Mouse (Mus musculus): ENCODE measurements at regions not wholly inside any gene's neighbourhood (a gene's known extent, or its start where the extent isn't known, plus 50 kb on each side); places are given as distances from the start of the nearest gene placed in this dataset.

DNA sequence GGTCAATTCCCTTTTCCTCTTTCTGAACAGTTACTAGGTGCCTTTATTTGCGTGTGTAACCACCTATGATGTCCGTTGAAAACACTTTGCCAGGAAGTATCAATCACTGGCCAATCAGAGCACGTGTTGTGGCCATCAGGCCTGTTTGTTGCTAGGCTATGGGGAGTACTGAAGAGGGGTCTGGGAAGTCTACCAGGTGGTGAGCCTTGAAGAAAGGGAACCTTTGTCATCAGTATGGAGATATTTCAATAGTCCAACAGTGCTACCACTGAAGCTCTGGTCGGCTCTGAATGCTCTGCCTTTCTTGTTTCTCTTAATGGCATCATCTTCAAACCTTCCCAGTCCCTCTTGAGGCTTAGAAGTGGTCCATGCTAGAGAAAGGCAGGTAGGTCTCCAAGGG is 124.6 kb upstream of the Bcor start:
- no peak overlapping the region for H3K4me3 ChIP-seq (ENCODE audit: low read depth, low read length)
- H3K4me2 ChIP-seq (ENCODE audit: low read depth, low read length, poor library complexity, severe bottlenecking): no peak overlapping the region
- 75% methylated on average over 4 of the region's 4 CpGs for WGBS
- H3K27ac ChIP-seq (ENCODE audit: low read depth, low read length): no peak overlapping the region
- H3K36me3 ChIP-seq (ENCODE audit: insufficient read depth, low read length): no peaks in the 10 kb centered on the region
- H3K27me3 ChIP-seq (ENCODE audit: insufficient read depth, low read length): no peaks in the 10 kb centered on the region; the same call in 1 of the 2 replicates
- H3K9ac ChIP-seq (replicated peaks; ENCODE audit: low read length, poor library complexity, severe bottlenecking): no peak overlapping the region
- H3K9me3 ChIP-seq (ENCODE audit: low read length): no peaks in the 10 kb centered on the region
- no peak for DNase-seq (ENCODE audit: low spot score)
- no peaks in the 10 kb centered on the region for H3K4me1 ChIP-seq (ENCODE audit: insufficient read depth, low read length)
- TF ChIP-seq CTCF (IDR thresholded peaks at IDR 0.05): no peak
- ATAC-seq (ENCODE audit: low FRiP score): no peak

GRCm38 (mm10) chrX:12285141-12285540 is 125.0 kb upstream of the Bcor start:
- DNase-seq (ENCODE audit: low spot score) (no peak), ATAC-seq (ENCODE audit: low FRiP score) (no peak)
- WGBS: 49% methylated on average over 5 of the region's 5 CpGs
- Histone ChIP-seq H3K9me3 (ENCODE audit: low read length) (no peaks in the 10 kb centered on the region), H3K27ac (ENCODE audit: low read depth, low read length) (no peak overlapping the region), H3K36me3 (ENCODE audit: insufficient read depth, low read length) (no peaks in the 10 kb centered on the region), H3K4me2 (ENCODE audit: low read depth, low read length, poor library complexity, severe bottlenecking) (no peak overlapping the region), H3K4me3 (ENCODE audit: low read depth, low read length) (no peak overlapping the region), H3K4me1 (ENCODE audit: insufficient read depth, low read length) (no peaks in the 10 kb centered on the region), H3K9ac (replicated peaks; ENCODE audit: low read length, poor library complexity, severe bottlenecking) (no peak overlapping the region), H3K27me3 (ENCODE audit: insufficient read depth, low read length) (no peaks in the 10 kb centered on the region; the same call in 1 of the 2 replicates)
- TF ChIP-seq CTCF (IDR thresholded peaks at IDR 0.05): no peak

DNA sequence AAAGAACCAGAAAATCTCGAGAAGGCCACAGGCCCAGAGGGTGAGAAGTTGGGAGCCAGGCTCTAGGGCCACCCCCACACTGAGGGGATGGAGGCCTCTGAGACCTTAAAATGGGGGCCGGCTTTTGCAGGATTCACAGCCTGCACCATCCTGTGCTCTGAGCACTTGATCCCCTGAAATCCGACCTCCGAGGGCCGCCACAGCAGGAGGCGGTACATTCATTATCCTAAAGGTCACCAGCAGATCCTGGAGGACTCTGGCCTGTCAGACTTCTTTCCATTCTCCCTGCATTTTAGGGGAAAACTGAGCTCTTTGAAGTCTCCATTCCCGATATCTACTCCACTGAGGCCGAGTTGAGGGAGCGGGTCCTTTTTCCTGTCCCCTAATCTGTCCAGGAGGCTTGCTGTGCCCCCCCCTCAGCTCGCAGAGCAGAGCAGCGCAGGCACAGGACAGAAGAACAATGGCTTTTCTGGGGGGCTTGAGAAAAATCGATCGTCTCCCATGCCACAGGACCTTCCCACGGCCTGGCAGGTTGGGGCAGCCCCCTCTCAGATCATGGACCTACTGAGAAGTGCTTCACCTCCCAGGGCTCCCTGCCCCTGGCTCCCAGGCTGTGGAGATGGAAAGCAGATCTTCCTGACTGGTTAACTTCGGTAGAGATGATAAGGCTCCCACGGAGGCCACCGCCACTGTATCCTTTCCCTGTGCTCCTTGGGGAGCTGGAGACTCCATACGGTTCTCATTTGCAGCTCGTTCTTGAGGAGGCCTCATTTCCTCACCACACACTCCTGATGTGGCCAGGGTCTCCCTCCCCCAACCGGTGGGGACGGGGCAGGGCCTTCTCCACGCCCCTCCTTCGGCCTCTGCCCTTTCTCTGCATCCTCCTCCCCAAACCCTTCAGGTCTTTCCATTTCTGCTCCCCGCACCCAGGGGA is 126.1 kb upstream of the Bcor start:
- no peaks in the 10 kb centered on the region; the same call in 1 of the 2 replicates for H3K27me3 ChIP-seq (ENCODE audit: insufficient read depth, low read length)
- no peak overlapping the region for H3K4me2 ChIP-seq (ENCODE audit: low read depth, low read length, poor library complexity, severe bottlenecking)
- no peak overlapping the region for H3K9ac ChIP-seq (replicated peaks; ENCODE audit: low read length, poor library complexity, severe bottlenecking)
- no peaks in the 10 kb centered on the region for H3K36me3 ChIP-seq (ENCODE audit: insufficient read depth, low read length)
- 38% methylated on average over 20 of the region's 24 CpGs for WGBS
- H3K4me3 ChIP-seq (ENCODE audit: low read depth, low read length): no peak overlapping the region
- H3K4me1 ChIP-seq (ENCODE audit: insufficient read depth, low read length): no peaks in the 10 kb centered on the region
- ATAC-seq (ENCODE audit: low FRiP score) (no peak), DNase-seq (ENCODE audit: low spot score) (no peak)
- no peak for TF ChIP-seq CTCF (IDR thresholded peaks at IDR 0.05)
- H3K9me3 ChIP-seq (ENCODE audit: low read length): no peaks in the 10 kb centered on the region
- no peak overlapping the region for H3K27ac ChIP-seq (ENCODE audit: low read depth, low read length)

DNA sequence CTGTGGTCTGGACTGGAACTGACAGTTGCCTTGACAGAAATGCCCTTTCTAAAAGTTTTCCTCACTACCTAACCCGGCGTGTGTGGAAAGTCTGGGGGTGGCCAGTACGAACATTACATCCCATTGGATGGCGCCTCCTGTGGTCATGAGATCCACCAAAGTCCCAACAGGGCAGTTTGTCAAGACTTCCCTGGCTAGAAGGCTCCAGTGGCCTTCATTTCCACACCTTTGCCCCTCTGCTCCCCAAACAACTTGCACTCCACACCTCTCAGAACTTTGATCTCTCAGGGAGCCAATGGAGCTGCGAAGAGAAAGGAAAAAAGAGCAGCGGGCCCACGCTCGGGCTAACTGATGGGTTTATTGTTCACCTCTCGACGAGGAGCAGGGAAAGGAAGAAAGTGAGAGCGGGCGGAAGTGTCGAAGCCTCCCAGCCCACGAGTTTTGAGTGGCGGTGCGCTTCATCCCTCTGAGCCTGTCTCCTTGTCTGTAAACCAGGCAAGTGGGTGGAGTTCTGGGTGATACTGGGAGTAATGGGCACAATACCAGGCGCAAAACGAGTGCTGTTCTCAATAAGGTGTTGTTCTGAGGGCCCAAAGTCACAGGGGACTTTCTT is 126.9 kb upstream of the Bcor start:
- no peak overlapping the region for H3K27ac ChIP-seq (ENCODE audit: low read depth, low read length)

GRCm38 (mm10) chrX:12287656-12288561 is 127.8 kb upstream of the Bcor start:
- no peak overlapping the region for H3K27ac ChIP-seq (ENCODE audit: low read depth, low read length)
- no peak overlapping the region for H3K4me3 ChIP-seq (ENCODE audit: low read depth, low read length)
- H3K4me2 ChIP-seq (ENCODE audit: low read depth, low read length, poor library complexity, severe bottlenecking): no peak overlapping the region
- ATAC-seq (ENCODE audit: low FRiP score) (no peak), DNase-seq (ENCODE audit: low spot score) (peak; percentile 46)
- no peaks in the 10 kb centered on the region; the same call in 1 of the 2 replicates for H3K27me3 ChIP-seq (ENCODE audit: insufficient read depth, low read length)
- no peaks in the 10 kb centered on the region for H3K9me3 ChIP-seq (ENCODE audit: low read length)
- 18% methylated on average over 17 of the region's 17 CpGs for WGBS
- H3K9ac ChIP-seq (replicated peaks; ENCODE audit: low read length, poor library complexity, severe bottlenecking): no peak overlapping the region
- H3K4me1 ChIP-seq (ENCODE audit: insufficient read depth, low read length): no peaks in the 10 kb centered on the region
- no peak for TF ChIP-seq CTCF (IDR thresholded peaks at IDR 0.05)
- no peaks in the 10 kb centered on the region for H3K36me3 ChIP-seq (ENCODE audit: insufficient read depth, low read length)

More for the DNA sequence above, 126.9 kb upstream of the Bcor start:
- TF ChIP-seq CTCF (IDR thresholded peaks at IDR 0.05): 0 out of 2 replicates have a peak, but pooled peaks have one; percentile 12
- Histone ChIP-seq H3K27me3 (ENCODE audit: insufficient read depth, low read length) (no peaks in the 10 kb centered on the region; the same call in 1 of the 2 replicates), H3K4me3 (ENCODE audit: low read depth, low read length) (no peak overlapping the region), H3K9me3 (ENCODE audit: low read length) (no peaks in the 10 kb centered on the region), H3K4me2 (ENCODE audit: low read depth, low read length, poor library complexity, severe bottlenecking) (no peak overlapping the region), H3K36me3 (ENCODE audit: insufficient read depth, low read length) (no peaks in the 10 kb centered on the region), H3K9ac (replicated peaks; ENCODE audit: low read length, poor library complexity, severe bottlenecking) (no peak overlapping the region), H3K4me1 (ENCODE audit: insufficient read depth, low read length) (no peaks in the 10 kb centered on the region)
- no peak for ATAC-seq (ENCODE audit: low FRiP score)
- WGBS: 33% methylated on average over 18 of the region's 18 CpGs
- DNase-seq (ENCODE audit: low spot score): no peak

All from midbrain, postnatal 0 days (tissue).